Mouse (Mus musculus): ENCODE results near the gene Mfap3. TPM values are rescaled to one million over a fixed set of nuclear protein-coding genes. Genes with fewer than 3 reads are reported as not detected.

Gene Mfap3
- total RNA-seq, 2 experiments from 2014 or later: 22.7 to 22.9 TPM

GRCm38 (mm10) chr11:57582818-57583635 lies 64.6 kb downstream of the Mfap3 start:
- no peak for DNase-seq (ENCODE audit: low spot score in 2 of 2)

Other genes with a start within 250 kb of the Mfap3 start
- 10 to 100 TPM; 46.1 to 67.0 TPM for gene Fam114a2, start within 50 bp of the Mfap3 start, total RNA-seq (2021)
- 10 to 100 TPM; 32.0 to 57.3 TPM for gene Galnt10, start 126.8 kb downstream of the Mfap3 start, total RNA-seq (2021)

Measured in adrenal gland, adult 18-20 months (tissue).